Mouse (Mus musculus) spleen, postnatal 36 days (tissue): ENCODE data around the gene Ly6g6f.
"Not testable (repeated sequence)": the region's sequence is repeated elsewhere in the genome, so short reads cannot be mapped to it uniquely, and the experiment has no call there.

ENCODE experiments used
- DNase-seq, 2 experiments: peaks; one replicate each; pipeline ENCODE4 v3.0.0; 2022; ENCODE audit warnings: low spot score in 2 of 2, mixed read lengths in 1 of 2

Ly6g6f gene

DNA sequence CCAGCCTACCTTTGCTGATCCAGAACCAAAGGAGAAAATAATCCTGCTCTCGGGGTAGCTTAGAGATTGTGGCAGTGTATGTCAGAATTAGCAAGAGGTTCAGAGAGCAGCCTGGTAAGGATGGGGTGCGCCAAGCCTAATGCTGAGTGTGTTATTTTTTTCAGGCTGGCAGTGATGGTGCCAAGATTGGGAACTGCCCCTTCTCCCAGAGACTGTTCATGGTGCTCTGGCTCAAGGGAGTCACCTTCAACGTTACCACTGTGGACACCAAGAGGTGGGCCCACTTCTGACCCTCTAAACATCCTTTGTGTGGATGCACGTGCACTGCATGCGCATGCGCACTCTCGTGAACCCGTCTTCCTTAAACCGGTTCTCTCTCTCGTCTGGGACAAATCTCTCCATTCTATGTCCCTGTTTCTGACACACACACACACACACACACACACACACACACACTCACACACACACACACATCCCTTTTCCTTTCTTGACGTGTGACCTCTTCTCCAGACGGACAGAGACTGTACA is 33.1 kb downstream of the Ly6g6f start:
- DNase-seq, result no peak

- peak; percentile 88 to 90 for DNase-seq
Measured at GRCm38 (mm10) chr17:35051156-35052086, 34.0 kb downstream of the Ly6g6f start.

GRCm38 (mm10) chr17:35050126-35050750 is 35.2 kb downstream of the Ly6g6f start:
- peak; percentile 84 to 86 for DNase-seq

GRCm38 (mm10) chr17:35049561-35050016 is 35.8 kb downstream of the Ly6g6f start, which contains the start of gene Clic1:
TSS of gene Clic1 (plus strand) at chr17:35049966.
- DNase-seq, result peak; percentile 58 to 68

DNA sequence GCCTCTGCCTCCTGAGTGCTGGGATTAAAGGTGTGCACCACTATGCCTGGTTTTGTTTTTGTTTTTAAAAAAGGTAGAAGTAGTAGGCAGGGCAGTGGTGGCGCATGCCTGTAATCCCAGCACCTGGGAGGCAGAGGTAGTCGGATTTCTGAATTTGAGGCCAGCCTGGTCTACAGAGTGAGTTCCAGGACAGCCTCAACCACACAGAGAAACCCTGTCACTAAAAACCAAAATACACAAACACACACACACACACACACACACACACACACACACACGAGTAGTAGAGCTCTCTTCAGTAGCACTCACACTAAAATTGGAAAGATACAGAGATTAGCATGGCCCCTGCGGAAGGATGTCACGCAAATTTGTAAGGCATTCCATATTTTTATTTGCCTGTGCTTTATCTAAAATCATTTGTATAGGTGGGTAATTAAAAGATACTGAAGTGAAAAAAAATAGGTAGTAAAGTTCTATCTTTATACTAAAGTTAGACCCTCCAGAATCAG is 36.4 kb downstream of the Ly6g6f start:
- no peak for DNase-seq

- peak; percentile 72 to 78 for DNase-seq
Measured at GRCm38 (mm10) chr17:35048149-35048931, 37.1 kb downstream of the Ly6g6f start.

DNA sequence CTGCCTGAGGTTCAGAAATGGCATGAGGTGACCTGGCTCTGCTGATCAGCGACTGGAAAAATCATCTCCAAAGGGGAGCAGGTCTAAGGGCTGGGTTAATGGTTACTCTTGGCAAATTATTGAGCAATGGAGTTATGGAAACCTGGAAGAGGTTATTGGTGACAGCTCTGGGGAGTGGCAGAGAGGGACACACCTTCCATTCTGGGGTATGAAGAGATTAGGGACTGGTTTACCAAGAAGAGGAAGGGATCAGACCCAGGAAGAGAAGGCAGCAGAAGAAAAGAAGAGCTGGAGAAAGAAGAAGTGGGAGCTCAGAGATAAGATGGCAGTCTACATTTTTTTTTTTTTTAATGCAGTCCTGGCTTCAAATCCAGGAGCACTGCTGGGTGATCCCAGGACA is 37.7 kb downstream of the Ly6g6f start:
- DNase-seq, result no peak

- peak; percentile 96 to 97 for DNase-seq
Measured at GRCm38 (mm10) chr17:35046681-35047455, 38.5 kb downstream of the Ly6g6f start, which contains the start of gene Msh5. TSS of gene Msh5 (minus strand) at chr17:35046745.

GRCm38 (mm10) chr17:35045807-35046680 is 39.4 kb downstream of the Ly6g6f start:
- no peak for DNase-seq

GRCm38 (mm10) chr17:35044904-35045806 is 40.3 kb downstream of the Ly6g6f start:
- DNase-seq, result no peak

- no peak for DNase-seq
Measured at GRCm38 (mm10) chr17:35043794-35044193, 41.6 kb downstream of the Ly6g6f start.

DNA sequence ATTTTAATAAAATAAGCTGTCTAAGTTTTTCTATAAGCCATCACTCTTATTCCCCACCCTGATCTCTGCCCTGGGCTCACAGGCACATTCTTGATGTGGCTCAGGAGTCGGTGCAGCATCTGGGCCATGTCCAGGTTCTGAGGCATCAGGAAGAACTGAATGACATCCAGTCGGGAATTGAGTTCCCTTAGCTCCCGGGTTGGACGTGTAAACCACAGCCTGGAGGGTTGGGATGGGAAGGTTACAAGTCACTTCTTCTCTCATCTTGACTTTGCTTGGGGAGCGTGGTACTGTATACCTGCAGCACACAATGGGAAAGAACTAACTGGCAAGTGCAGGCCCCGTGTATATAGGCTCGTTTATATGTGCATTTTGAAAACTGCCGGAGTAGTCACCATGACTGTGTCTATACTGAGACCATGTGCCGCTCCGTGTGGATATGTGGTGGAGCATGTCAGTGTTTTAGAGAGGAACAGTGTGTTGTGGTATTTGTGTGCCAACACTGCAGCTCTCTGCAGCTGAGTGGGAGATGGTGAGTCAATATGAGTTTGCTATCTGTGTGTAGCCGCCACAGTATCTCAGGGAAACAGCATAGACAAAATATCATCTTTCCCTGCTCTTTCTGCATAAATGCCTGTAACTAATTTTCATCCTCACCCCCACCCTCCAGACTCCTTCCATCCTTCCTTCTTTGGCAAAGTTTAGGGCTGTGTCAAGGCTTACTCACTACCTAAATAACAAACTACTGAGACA is 46.1 kb downstream of the Ly6g6f start:
- no peak for DNase-seq

GRCm38 (mm10) chr17:35034896-35035295 is 50.5 kb downstream of the Ly6g6f start:
- DNase-seq, result no peak

GRCm38 (mm10) chr17:35033703-35034102 is 51.7 kb downstream of the Ly6g6f start:
- DNase-seq, result not testable (repeated sequence)

- no peak for DNase-seq
Measured at GRCm38 (mm10) chr17:35032323-35032870, 53.0 kb downstream of the Ly6g6f start.

DNA sequence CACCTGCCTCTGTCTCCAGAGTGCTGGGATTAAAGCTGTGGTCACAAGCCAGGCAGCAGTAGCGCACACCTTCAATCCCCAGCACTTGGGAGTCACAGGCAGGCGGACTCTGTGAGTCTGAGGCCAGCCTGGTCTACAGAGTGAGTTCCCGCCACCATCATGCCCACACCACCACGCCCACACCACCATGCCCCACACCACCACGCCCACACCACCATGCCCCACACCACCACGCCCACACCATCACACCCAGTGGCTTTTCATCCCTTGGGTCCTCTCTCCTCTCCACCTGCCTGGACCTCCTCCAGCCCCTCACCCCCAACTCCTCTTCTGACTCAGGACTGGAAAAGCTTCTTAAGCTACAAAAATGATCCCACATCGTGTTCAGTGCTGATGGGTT is 53.5 kb downstream of the Ly6g6f start:
- DNase-seq, result no peak

GRCm38 (mm10) chr17:35031272-35031671 is 54.1 kb downstream of the Ly6g6f start:
- no peak for DNase-seq
